Mouse (Mus musculus): ENCODE data around the gene Nup133. TPM values are rescaled to one million over a fixed set of nuclear protein-coding genes. Genes with fewer than 3 reads are reported as not detected.

The Nup133 gene
- polyA plus RNA-seq, 1 experiment, result 11.1 TPM

GRCm38 (mm10) chr8:123953686-123954085 is 4.6 kb upstream of the Nup133 start:
- DNase-seq (ENCODE audit: low spot score), result no peak

- no peak for DNase-seq (ENCODE audit: low spot score)
Observed at GRCm38 (mm10) chr8:123950077-123950802, 1.2 kb upstream of the Nup133 start.

- no peak for DNase-seq (ENCODE audit: low spot score)
Observed at GRCm38 (mm10) chr8:123949686-123949986, 571 bp upstream of the Nup133 start.

- DNase-seq (ENCODE audit: low spot score), result no peak
Observed at GRCm38 (mm10) chr8:123929026-123929425, 20.0 kb downstream of the Nup133 start.

- DNase-seq (ENCODE audit: low spot score), result no peak
Observed at GRCm38 (mm10) chr8:123925671-123926070, 23.4 kb downstream of the Nup133 start.

GRCm38 (mm10) chr8:123924719-123925118 is 24.3 kb downstream of the Nup133 start:
- DNase-seq (ENCODE audit: low spot score), result peak; percentile 32

GRCm38 (mm10) chr8:123914635-123915034 is 34.4 kb downstream of the Nup133 start:
- DNase-seq (ENCODE audit: low spot score), result no peak

- DNase-seq (ENCODE audit: low spot score), result no peak
Observed at GRCm38 (mm10) chr8:123912265-123912664, 36.8 kb downstream of the Nup133 start.

- no peak for DNase-seq (ENCODE audit: low spot score)
Observed at GRCm38 (mm10) chr8:123907604-123908003, 41.5 kb downstream of the Nup133 start.

GRCm38 (mm10) chr8:123902653-123903052 is 46.4 kb downstream of the Nup133 start:
- DNase-seq (ENCODE audit: low spot score), result no peak

GRCm38 (mm10) chr8:123899366-123899765 is 49.7 kb downstream of the Nup133 start:
- no peak for DNase-seq (ENCODE audit: low spot score)

- no peak for DNase-seq (ENCODE audit: low spot score)
Observed at GRCm38 (mm10) chr8:123898576-123898975, 50.5 kb downstream of the Nup133 start.

GRCm38 (mm10) chr8:123896774-123897173 is 52.3 kb downstream of the Nup133 start:
- DNase-seq (ENCODE audit: low spot score), result no peak

GRCm38 (mm10) chr8:123896366-123896761 is 52.7 kb downstream of the Nup133 start:
- DNase-seq (ENCODE audit: low spot score), result no peak

GRCm38 (mm10) chr8:123895680-123896365 is 53.2 kb downstream of the Nup133 start:
- DNase-seq (ENCODE audit: low spot score), result no peak

- DNase-seq (ENCODE audit: low spot score), result no peak
Observed at GRCm38 (mm10) chr8:123895230-123895629, 53.8 kb downstream of the Nup133 start.

- DNase-seq (ENCODE audit: low spot score), result no peak
Observed at GRCm38 (mm10) chr8:123894502-123895097, 54.5 kb downstream of the Nup133 start, which contains the start of gene Acta1. Gene Acta1 (minus strand): TSS chr8:123894751.

- DNase-seq (ENCODE audit: low spot score), result no peak
Observed at GRCm38 (mm10) chr8:123893413-123893812, 55.7 kb downstream of the Nup133 start.

- no peak for DNase-seq (ENCODE audit: low spot score)
Observed at GRCm38 (mm10) chr8:123892586-123893155, 56.4 kb downstream of the Nup133 start.

- no peak for DNase-seq (ENCODE audit: low spot score)
Observed at GRCm38 (mm10) chr8:123891883-123892585, 57.0 kb downstream of the Nup133 start.

GRCm38 (mm10) chr8:123891271-123891670 is 57.8 kb downstream of the Nup133 start:
- DNase-seq (ENCODE audit: low spot score), result no peak

GRCm38 (mm10) chr8:123889797-123890196 is 59.3 kb downstream of the Nup133 start:
- no peak for DNase-seq (ENCODE audit: low spot score)
